Mouse (Mus musculus): ENCODE results near the gene Hist1h2ab.
"Not testable (repeated sequence)": the region's sequence is repeated elsewhere in the genome, so short reads cannot be mapped to it uniquely, and the experiment has no call there.

Hist1h2ab gene

GRCm38 (mm10) chr13:23753314-23754078 lies 2.6 kb downstream of the Hist1h2ab start:
- DNase-seq (ENCODE audit: low spot score) = no peak

GRCm38 (mm10) chr13:23755000-23755399 lies 4.1 kb downstream of the Hist1h2ab start:
- DNase-seq (ENCODE audit: low spot score) = no peak

- peak; percentile 92 for DNase-seq (ENCODE audit: low spot score)
Measured at GRCm38 (mm10) chr13:23756790-23757189, 5.9 kb downstream of the Hist1h2ab start, which contains the start of gene Hist1h4b. Gene Hist1h4b (plus strand): TSS chr13:23757013.

- no peak for DNase-seq (ENCODE audit: low spot score)
Measured at GRCm38 (mm10) chr13:23757211-23757773, 6.4 kb downstream of the Hist1h2ab start.

GRCm38 (mm10) chr13:23757921-23758320 lies 7.0 kb downstream of the Hist1h2ab start:
- no peak for DNase-seq (ENCODE audit: low spot score)

- DNase-seq (ENCODE audit: low spot score) = no peak
Measured at GRCm38 (mm10) chr13:23759251-23759771, 8.4 kb downstream of the Hist1h2ab start.

GRCm38 (mm10) chr13:23759916-23760239 lies 9.0 kb downstream of the Hist1h2ab start:
- DNase-seq (ENCODE audit: low spot score) = no peak

- no peak for DNase-seq (ENCODE audit: low spot score)
Measured at GRCm38 (mm10) chr13:23760240-23760971, 9.5 kb downstream of the Hist1h2ab start.

GRCm38 (mm10) chr13:23760972-23761864 lies 10.3 kb downstream of the Hist1h2ab start, which contains the start of gene Hist1h4a:
Gene Hist1h4a (minus strand): TSS chr13:23761230.
- DNase-seq (ENCODE audit: low spot score) = peak; percentile 99

- DNase-seq (ENCODE audit: low spot score) = peak; percentile 53
Measured at GRCm38 (mm10) chr13:23761871-23762821, 11.2 kb downstream of the Hist1h2ab start, which contains the start of gene Hist1h3a. Gene Hist1h3a (minus strand): TSS chr13:23762386.

- no peak for DNase-seq (ENCODE audit: low spot score)
Measured at GRCm38 (mm10) chr13:23763242-23763585, 12.3 kb downstream of the Hist1h2ab start.

GRCm38 (mm10) chr13:23763586-23764323 lies 12.8 kb downstream of the Hist1h2ab start, which contains the start of gene Hist1h1a:
Gene Hist1h1a (plus strand): TSS chr13:23763666.
- DNase-seq (ENCODE audit: low spot score) = peak; percentile 84

GRCm38 (mm10) chr13:23764324-23765171 lies 13.6 kb downstream of the Hist1h2ab start:
- DNase-seq (ENCODE audit: low spot score) = no peak

- DNase-seq (ENCODE audit: low spot score) = no peak
Measured at GRCm38 (mm10) chr13:23765172-23765513, 14.2 kb downstream of the Hist1h2ab start.

- DNase-seq (ENCODE audit: low spot score) = no peak
Measured at GRCm38 (mm10) chr13:23766772-23767171, 15.8 kb downstream of the Hist1h2ab start.

- no peak for DNase-seq (ENCODE audit: low spot score)
Measured at GRCm38 (mm10) chr13:23768834-23769397, 18.0 kb downstream of the Hist1h2ab start.

GRCm38 (mm10) chr13:23769613-23770012 lies 18.7 kb downstream of the Hist1h2ab start, which contains the start of gene Trim38:
Gene Trim38 (plus strand): TSS chr13:23769913.
- not testable (repeated sequence) for DNase-seq (ENCODE audit: low spot score)

- DNase-seq (ENCODE audit: low spot score) = peak; percentile 23
Measured at GRCm38 (mm10) chr13:23772561-23773313, 21.8 kb downstream of the Hist1h2ab start.

Measured in urinary bladder, postnatal 14 days (tissue).